Mouse (Mus musculus) lung, embryonic 16.5 days (tissue): Measurements from ENCODE around the gene Znrf1. TPM values are rescaled to one million over a fixed set of nuclear protein-coding genes. Genes with fewer than 3 reads are reported as not detected.

Experiments used
- ATAC-seq: fragments of 200-750 bp; cut with Nextera tagmentation; 2 replicates; pipeline ENCODE4 v1.8.0; 2017; ENCODE audit warnings: low read depth, mild to moderate bottlenecking, moderate library complexity
- H3K27ac ChIP-seq: fragments of 300-500 bp; sonication (generic); 2 replicates; pipeline ENCODE4 v1.5.1; 2014; ENCODE audit warnings: mild to moderate bottlenecking, control low read depth, low read length
- H3K27me3 ChIP-seq: fragments of 300-500 bp; sonication (generic); 2 replicates; pipeline ENCODE4 v1.6.1; 2014; ENCODE audit warnings: low read depth, low read length, mixed read lengths; ENCODE audit not compliant: control insufficient read depth, insufficient read depth
- H3K36me3 ChIP-seq: fragments of 300-500 bp; sonication (generic); 2 replicates; pipeline ENCODE4 v1.6.1; 2014; ENCODE audit warnings: low read length; ENCODE audit not compliant: control insufficient read depth, insufficient read depth
- H3K4me1 ChIP-seq: fragments of 300-500 bp; sonication (generic); replicated peaks from 2 replicates; pipeline ENCODE4 v1.6.1; 2014; ENCODE audit warnings: low read length, mixed read lengths; ENCODE audit not compliant: control insufficient read depth, insufficient read depth
- H3K4me2 ChIP-seq: fragments of 300-500 bp; sonication (generic); 2 replicates; pipeline ENCODE4 v1.6.1; 2014; ENCODE audit warnings: low read depth, low read length, control low read depth
- H3K4me3 ChIP-seq: fragments of 300-500 bp; sonication (generic); 2 replicates; pipeline ENCODE4 v1.5.1; 2014; ENCODE audit warnings: mild to moderate bottlenecking, low read length, control low read depth
- H3K9ac ChIP-seq: fragments of 300-500 bp; sonication (generic); 2 replicates; pipeline ENCODE4 v1.6.1; 2014; ENCODE audit warnings: low read length, control low read depth
- H3K9me3 ChIP-seq: fragments of 300-500 bp; sonication (generic); 2 replicates; pipeline ENCODE4 v1.6.1; 2016; ENCODE audit warnings: low read length; ENCODE audit not compliant: control insufficient read depth
- WGBS: fragments of 180-500 bp; shearing (Covaris S2); extraction: QIAGEN DNeasy Blood & Tissue Kit; methylation state at CpG from one replicate; pipeline ENCODE4 v1.1.7; 2014; 5-methylcytosine and 5-hydroxymethylcytosine counted together
- polyA plus RNA-seq: library from polyadenylated mRNA; unstranded; fragments of >200 nt; fragmentation: Nextera tagmentation; extraction: Ambion mirVana; gene quantifications from 2 replicates; pipeline ENCODE4 v1.2.1, GENCODE M21; 2015

The Znrf1 gene
- polyA plus RNA-seq, 1 experiment from 2014 or later = 18.3 TPM

GRCm38 (mm10) chr8:111617812-111618211, 81.9 kb downstream of the Znrf1 start:
- no peak overlapping the region for H3K4me2 ChIP-seq
- no peaks in the 10 kb centered on the region for H3K9me3 ChIP-seq
- H3K4me3 ChIP-seq = no peak overlapping the region
- WGBS = 46% methylated on average over 6 of the region's 6 CpGs
- peaks cover 3% of the 10 kb centered on the region; the same call in 1 of the 2 replicates for H3K36me3 ChIP-seq
- H3K27ac ChIP-seq = no peak overlapping the region
- ATAC-seq = no peak
- H3K4me1 ChIP-seq = peaks cover 8% of the 10 kb centered on the region
- H3K27me3 ChIP-seq = no peaks in the 10 kb centered on the region
- H3K9ac ChIP-seq = no peak overlapping the region

DNA sequence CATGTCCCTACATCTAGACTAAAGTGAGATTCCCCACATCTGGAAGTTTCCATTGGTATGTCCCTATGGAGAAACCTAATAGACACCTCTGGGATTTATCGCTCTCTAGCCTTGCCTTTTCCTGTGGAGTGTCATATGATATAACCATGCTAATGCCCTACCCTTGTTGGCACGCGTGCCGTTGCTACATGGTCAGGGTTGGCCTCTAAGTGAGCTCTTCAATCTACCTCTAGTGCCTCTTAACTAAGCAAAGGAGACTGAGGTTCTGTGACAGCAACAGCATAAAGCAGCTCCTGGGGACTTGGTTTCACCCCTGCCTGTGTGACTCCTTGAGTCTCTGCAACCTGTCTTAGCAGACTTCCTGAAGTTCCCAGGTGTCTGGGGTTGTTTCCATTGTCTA, 82.4 kb downstream of the Znrf1 start:
- peaks cover 8% of the 10 kb centered on the region for H3K4me1 ChIP-seq
- H3K27me3 ChIP-seq = no peaks in the 10 kb centered on the region
- H3K27ac ChIP-seq = no peak overlapping the region
- peaks cover 3% of the 10 kb centered on the region; the same call in 1 of the 2 replicates for H3K36me3 ChIP-seq
- peak; percentile 69; the same call in 1 of the 2 replicates for ATAC-seq
- no peak overlapping the region for H3K4me3 ChIP-seq
- H3K9ac ChIP-seq = no peak overlapping the region
- WGBS = 66% methylated on average over 4 of the region's 4 CpGs
- H3K4me2 ChIP-seq = no peak overlapping the region
- H3K9me3 ChIP-seq = no peaks in the 10 kb centered on the region

DNA sequence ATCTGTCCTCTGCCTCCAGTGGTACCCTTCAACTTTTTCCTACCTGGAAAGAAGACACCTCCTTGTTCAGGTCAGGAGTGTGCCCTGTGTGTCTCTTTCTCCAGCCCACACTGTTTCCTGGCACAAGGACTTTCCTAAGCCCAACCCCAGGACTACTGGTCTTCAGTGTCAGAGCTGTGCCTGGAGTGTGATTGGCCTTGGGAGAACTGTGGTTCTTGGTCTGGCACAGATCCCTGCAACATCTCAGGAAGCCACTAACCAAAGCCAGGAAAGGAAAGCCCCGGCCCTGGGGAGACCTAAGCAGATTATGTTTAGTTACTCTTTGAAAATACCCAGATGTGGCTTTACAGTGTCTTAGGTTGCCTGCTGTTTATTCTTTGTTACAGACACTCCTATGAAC, 84.0 kb downstream of the Znrf1 start:
- Histone ChIP-seq H3K4me2 (no peak overlapping the region), H3K27ac (no peak overlapping the region), H3K9me3 (no peaks in the 10 kb centered on the region), H3K4me1 (peaks cover 13% of the 10 kb centered on the region), H3K9ac (no peak overlapping the region), H3K27me3 (no peaks in the 10 kb centered on the region), H3K36me3 (peaks cover 3% of the 10 kb centered on the region; the same call in 1 of the 2 replicates), H3K4me3 (no peak overlapping the region)
- no peak for ATAC-seq
- WGBS = 67% methylated on average over 1 of the region's 1 CpGs

DNA sequence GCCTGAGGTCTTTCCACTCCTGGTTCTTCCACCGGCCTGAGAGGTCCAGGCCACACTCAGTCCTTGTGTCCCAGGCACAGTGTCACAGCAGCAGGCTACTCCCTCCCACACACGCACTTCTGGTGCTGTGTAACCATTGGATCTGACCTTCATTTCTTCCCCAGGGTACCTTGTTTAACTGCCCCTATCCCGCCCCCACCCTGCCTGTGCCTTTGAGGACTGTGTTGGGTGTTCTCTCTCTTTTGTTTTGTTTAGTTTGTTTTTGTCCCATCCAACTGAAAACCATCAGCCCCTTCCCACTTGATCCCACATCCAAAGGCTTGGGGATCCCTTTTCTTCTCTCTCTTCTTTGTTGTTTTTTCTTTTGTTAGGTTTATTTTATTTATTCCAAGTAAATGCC, 86.2 kb downstream of the Znrf1 start:
- no peak overlapping the region for H3K4me2 ChIP-seq
- no peaks in the 10 kb centered on the region for H3K27me3 ChIP-seq
- H3K9me3 ChIP-seq = no peaks in the 10 kb centered on the region
- peaks cover 13% of the 10 kb centered on the region for H3K4me1 ChIP-seq
- no peak overlapping the region for H3K9ac ChIP-seq
- no peak overlapping the region for H3K4me3 ChIP-seq
- ATAC-seq = no peak
- peaks cover 3% of the 10 kb centered on the region; the same call in 1 of the 2 replicates for H3K36me3 ChIP-seq
- WGBS = 75% methylated on average over 3 of the region's 3 CpGs
- no peak overlapping the region for H3K27ac ChIP-seq

GRCm38 (mm10) chr8:111622553-111622952, 86.7 kb downstream of the Znrf1 start:
- H3K36me3 ChIP-seq = peaks cover 3% of the 10 kb centered on the region; the same call in 1 of the 2 replicates
- H3K27me3 ChIP-seq = no peaks in the 10 kb centered on the region
- no peak overlapping the region for H3K4me2 ChIP-seq
- peaks cover 13% of the 10 kb centered on the region for H3K4me1 ChIP-seq
- ATAC-seq = no peak
- H3K9ac ChIP-seq = no peak overlapping the region
- H3K4me3 ChIP-seq = no peak overlapping the region
- no peaks in the 10 kb centered on the region for H3K9me3 ChIP-seq
- H3K27ac ChIP-seq = no peak overlapping the region
- 87% methylated on average over 10 of the region's 10 CpGs for WGBS

DNA sequence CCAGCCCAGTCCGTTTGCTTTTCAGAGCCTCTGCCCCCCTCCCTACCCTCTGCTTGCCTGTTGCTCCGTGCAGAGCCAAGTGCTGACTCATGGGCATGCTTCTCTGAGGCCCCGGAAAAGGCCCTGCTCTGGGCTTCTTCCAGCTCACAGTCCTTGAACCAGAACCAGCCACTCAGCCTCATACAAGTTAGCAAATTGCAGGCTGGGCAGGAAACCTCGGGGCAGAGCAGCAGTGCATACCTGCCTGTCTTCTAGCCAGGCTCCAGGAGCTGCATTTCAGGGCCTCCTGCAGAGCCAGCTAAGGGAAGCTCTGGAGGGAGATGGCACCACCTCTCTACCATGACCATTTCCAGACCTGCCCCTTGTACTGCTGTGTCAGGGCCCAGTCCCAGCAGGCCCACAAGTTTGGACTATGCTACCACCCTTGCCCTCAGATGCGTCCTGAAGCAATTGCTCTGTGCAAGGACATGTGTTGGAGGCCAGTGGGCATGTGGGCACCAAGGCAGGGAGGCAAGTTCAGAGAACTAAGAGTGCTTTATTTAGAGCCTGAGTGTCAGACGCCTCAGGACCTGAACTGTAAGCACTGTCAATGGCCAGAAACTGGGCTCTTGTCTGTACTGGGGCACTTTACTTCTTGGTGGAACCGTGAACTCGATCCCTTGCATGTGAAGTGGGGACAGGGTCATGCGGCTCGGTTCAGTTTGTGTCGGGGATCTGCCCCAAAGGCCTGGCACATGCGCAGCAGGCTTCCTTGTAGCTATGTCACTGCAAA, 88.4 kb downstream of the Znrf1 start:
- Histone ChIP-seq H3K9me3 (no peaks in the 10 kb centered on the region), H3K9ac (peak overlapping the region; percentile 14; the same call in 1 of the 2 replicates), H3K4me1 (peaks cover 7% of the 10 kb centered on the region), H3K27me3 (no peaks in the 10 kb centered on the region), H3K27ac (peak overlapping the region; percentile 38), H3K4me3 (no peak overlapping the region), H3K4me2 (no peak overlapping the region), H3K36me3 (peaks cover 3% of the 10 kb centered on the region; the same call in 1 of the 2 replicates)
- WGBS = 68% methylated on average over 12 of the region's 12 CpGs
- peak; percentile 81 for ATAC-seq

GRCm38 (mm10) chr8:111624853-111625221, 88.9 kb downstream of the Znrf1 start:
- H3K4me3 ChIP-seq = no peak overlapping the region
- H3K36me3 ChIP-seq = peaks cover 3% of the 10 kb centered on the region; the same call in 1 of the 2 replicates
- H3K4me2 ChIP-seq = no peak overlapping the region
- no peak for ATAC-seq
- WGBS = 93% methylated on average over 10 of the region's 10 CpGs
- no peak overlapping the region for H3K9ac ChIP-seq
- H3K27ac ChIP-seq = peak overlapping the region; percentile 38
- H3K9me3 ChIP-seq = no peaks in the 10 kb centered on the region
- no peaks in the 10 kb centered on the region for H3K27me3 ChIP-seq
- H3K4me1 ChIP-seq = peaks cover 8% of the 10 kb centered on the region

DNA sequence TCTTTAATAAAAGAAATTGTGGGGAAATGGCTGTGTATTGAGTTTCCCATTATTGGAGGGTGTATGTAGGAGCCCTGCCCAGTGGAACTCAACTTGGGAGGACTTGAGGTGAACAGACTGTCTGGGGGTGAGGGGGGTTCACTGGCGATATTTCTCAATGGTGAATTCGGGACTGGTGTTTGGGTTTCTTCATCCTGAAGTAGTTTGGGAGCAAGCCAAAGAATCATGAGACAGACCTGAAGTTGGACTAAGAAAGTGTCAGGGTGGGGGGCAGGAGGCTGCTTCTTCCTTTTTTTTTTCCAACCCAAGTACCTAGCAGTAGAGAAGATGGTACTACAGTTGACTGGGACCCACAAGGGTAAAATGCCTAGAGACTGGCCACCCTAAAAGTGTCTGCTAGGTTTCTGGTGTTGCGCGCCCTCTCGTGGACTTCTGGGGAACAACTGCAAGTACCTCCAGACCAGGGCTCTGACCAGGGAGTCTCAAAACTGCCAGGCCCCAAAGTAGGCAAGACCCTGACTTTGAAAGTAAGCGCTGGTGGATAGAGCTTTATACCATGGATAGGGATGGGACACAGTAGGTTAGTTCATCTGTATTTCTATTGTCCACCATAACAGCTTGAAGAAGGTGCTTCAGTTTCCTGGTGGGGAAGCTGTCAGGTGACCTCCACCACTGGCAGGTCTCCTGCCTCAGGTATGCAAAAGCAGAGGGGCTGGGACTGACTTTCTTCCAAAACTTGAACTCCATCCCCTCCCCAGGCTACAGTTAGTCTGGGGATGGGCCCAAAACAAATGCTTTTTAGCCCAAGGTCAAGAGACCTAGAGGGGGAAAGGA, 90.0 kb downstream of the Znrf1 start:
- Histone ChIP-seq H3K4me2 (no peak overlapping the region), H3K9me3 (no peaks in the 10 kb centered on the region), H3K27me3 (no peaks in the 10 kb centered on the region), H3K36me3 (peaks cover 3% of the 10 kb centered on the region; the same call in 1 of the 2 replicates), H3K4me1 (peaks cover 10% of the 10 kb centered on the region), H3K4me3 (no peak overlapping the region), H3K9ac (no peak overlapping the region), H3K27ac (no peak overlapping the region)
- 20% methylated on average over 6 of the region's 6 CpGs for WGBS
- no peak for ATAC-seq

DNA sequence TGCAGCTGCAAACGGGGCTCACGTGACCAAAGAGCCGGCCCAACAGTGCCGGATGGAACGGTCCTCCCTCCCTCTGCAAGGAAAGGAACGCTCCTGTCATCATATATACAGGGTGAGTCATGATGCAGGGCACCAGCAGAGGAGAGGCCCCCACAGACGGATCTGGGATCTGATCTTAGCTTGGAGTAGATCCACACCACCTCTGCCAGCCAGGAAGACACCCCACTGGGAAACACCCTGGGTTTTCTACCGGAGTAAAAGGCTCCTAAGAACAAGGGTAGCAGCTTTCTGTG, 90.6 kb downstream of the Znrf1 start:
- Histone ChIP-seq H3K36me3 (peaks cover 3% of the 10 kb centered on the region; the same call in 1 of the 2 replicates), H3K4me2 (no peak overlapping the region), H3K9me3 (no peaks in the 10 kb centered on the region), H3K27ac (no peak overlapping the region), H3K27me3 (no peaks in the 10 kb centered on the region), H3K4me1 (peaks cover 10% of the 10 kb centered on the region), H3K4me3 (no peak overlapping the region), H3K9ac (no peak overlapping the region)
- WGBS = 52% methylated on average over 8 of the region's 8 CpGs
- ATAC-seq = no peak
